Mouse (Mus musculus): ENCODE data around the gene Arfgap1. TPM values are rescaled to one million over a fixed set of nuclear protein-coding genes. Genes with fewer than 3 reads are reported as not detected.
A peak's percentile ranks its signal among the peaks of the same experiment; 100 is the strongest.

Gene Arfgap1
- total RNA-seq, 2 experiments from 2014 or later: 141 to 151 TPM

- DNase-seq (ENCODE audit: low spot score in 2 of 2): no peak
- intact Hi-C loops (cut with DNase I): loop anchor here (2.0 kb wide), 1 partner anchor 45 kb away; the partner anchor contains the start of gene Ythdf1
Measured at GRCm38 (mm10) chr2:180966092-180966882, 738 bp upstream of the Arfgap1 start.

- intact Hi-C loops (cut with DNase I): no loop called here
- DNase-seq (ENCODE audit: low spot score in 2 of 2): no peak
Measured at GRCm38 (mm10) chr2:180981133-180981532, 14.1 kb downstream of the Arfgap1 start.

- no peak for DNase-seq (ENCODE audit: low spot score in 2 of 2)
- intact Hi-C loops (cut with DNase I): no loop called here
Measured at GRCm38 (mm10) chr2:180985635-180986034, 18.6 kb downstream of the Arfgap1 start.

GRCm38 (mm10) chr2:180986449-180986848, 19.4 kb downstream of the Arfgap1 start, which contains the start of gene Col20a1:
TSS of gene Col20a1 (plus strand) at chr2:180986535.
- DNase-seq (ENCODE audit: low spot score in 2 of 2): no peak
- intact Hi-C loops (cut with DNase I): no loop called here

- intact Hi-C loops (cut with DNase I): no loop called here
- no peak for DNase-seq (ENCODE audit: low spot score in 2 of 2)
Measured at GRCm38 (mm10) chr2:180987001-180987400, 20.0 kb downstream of the Arfgap1 start.

- no peak for DNase-seq (ENCODE audit: low spot score in 2 of 2)
- intact Hi-C loops (cut with DNase I): no loop called here
Measured at GRCm38 (mm10) chr2:180987432-180988030, 20.5 kb downstream of the Arfgap1 start.

- peak in 1 of 2 experiments; percentile 30 for DNase-seq (ENCODE audit: low spot score in 2 of 2)
- intact Hi-C loops (cut with DNase I): no loop called here
Measured at GRCm38 (mm10) chr2:180988347-180988913, 21.4 kb downstream of the Arfgap1 start.

GRCm38 (mm10) chr2:180988948-180989347, 21.9 kb downstream of the Arfgap1 start:
- intact Hi-C loops (cut with DNase I): no loop called here
- no peak for DNase-seq (ENCODE audit: low spot score in 2 of 2)

- intact Hi-C loops (cut with DNase I): no loop called here
- DNase-seq (ENCODE audit: low spot score in 2 of 2): no peak
Measured at GRCm38 (mm10) chr2:180990347-180990746, 23.3 kb downstream of the Arfgap1 start.

GRCm38 (mm10) chr2:180994360-180994759, 27.3 kb downstream of the Arfgap1 start:
- intact Hi-C loops (cut with DNase I): no loop called here
- DNase-seq (ENCODE audit: low spot score in 2 of 2): no peak

GRCm38 (mm10) chr2:180995457-180995856, 28.4 kb downstream of the Arfgap1 start:
- DNase-seq (ENCODE audit: low spot score in 2 of 2): no peak
- intact Hi-C loops (cut with DNase I): no loop called here

GRCm38 (mm10) chr2:180996436-180996835, 29.4 kb downstream of the Arfgap1 start:
- DNase-seq (ENCODE audit: low spot score in 2 of 2): peak; percentile 48 to 53
- intact Hi-C loops (cut with DNase I): loop anchor here (1.0 to 2.0 kb wide), 2 partner anchors 64 to 76 kb away; no protein-coding TSS in a partner anchor

GRCm38 (mm10) chr2:180996905-180997304, 29.9 kb downstream of the Arfgap1 start:
- DNase-seq (ENCODE audit: low spot score in 2 of 2): no peak
- intact Hi-C loops (cut with DNase I): loop anchor here (1.0 to 2.0 kb wide), 2 partner anchors 63 to 76 kb away; no protein-coding TSS in a partner anchor

GRCm38 (mm10) chr2:181007054-181007453, 40.0 kb downstream of the Arfgap1 start:
- no peak for DNase-seq (ENCODE audit: low spot score in 2 of 2)
- intact Hi-C loops (cut with DNase I): no loop called here

GRCm38 (mm10) chr2:181008339-181008738, 41.3 kb downstream of the Arfgap1 start:
- DNase-seq (ENCODE audit: low spot score in 2 of 2): no peak
- intact Hi-C loops (cut with DNase I): no loop called here

- peak in 1 of 2 experiments; percentile 38 for DNase-seq (ENCODE audit: low spot score in 2 of 2)
- intact Hi-C loops (cut with DNase I): loop anchor here (5.0 kb wide), 1 partner anchor 41 kb away; no protein-coding TSS in a partner anchor
Measured at GRCm38 (mm10) chr2:181031406-181031934, 64.4 kb downstream of the Arfgap1 start.
